Mouse (Mus musculus): Measurements from ENCODE around the gene Olfr527. TPM values are rescaled to one million over a fixed set of nuclear protein-coding genes. Genes with fewer than 3 reads are reported as not detected.

The Olfr527 gene
- polyA plus RNA-seq, 1 experiment, result not detected

DNA sequence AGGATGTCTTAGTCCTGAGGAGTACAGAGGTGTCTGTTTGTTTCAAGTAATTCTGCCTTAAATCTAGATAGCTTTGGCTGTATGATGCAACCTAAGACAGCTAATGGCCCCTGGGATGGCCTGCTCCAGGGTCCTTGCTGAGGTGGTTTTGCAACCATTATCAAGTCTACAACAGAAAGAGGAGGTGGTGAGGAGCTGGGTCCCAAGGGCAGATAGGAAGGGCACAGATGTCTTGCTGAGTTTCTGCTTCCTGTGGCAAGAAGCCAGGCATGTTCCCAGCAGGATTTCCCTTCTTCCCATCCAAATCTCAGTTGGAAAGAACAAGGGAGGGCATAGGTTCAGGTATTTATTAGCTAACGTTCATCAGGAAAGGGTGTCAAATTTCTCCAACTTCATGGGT is 42.4 kb downstream of the Olfr527 start, which contains the start of gene Olfr530:
Olfr530 (minus strand) TSS at position 101 of the 400 bp plus-strand sequence.
- no peak within 1 kb of the TSS for H3K4me3 ChIP-seq (replicated peaks)
- no peaks in the 10 kb centered on the region for H3K9me3 ChIP-seq
- H3K36me3 ChIP-seq (replicated peaks; ENCODE audit: low read length), result no peaks in the 10 kb centered on the region
- no peaks in the 10 kb centered on the region for H3K27me3 ChIP-seq (replicated peaks)
- TF ChIP-seq GATA1 (IDR thresholded peaks at IDR 0.05; ENCODE audit: borderline replicate concordance, low read length), result no peak
- no peak for TF ChIP-seq FLI1 (IDR thresholded peaks at IDR 0.05; ENCODE audit: low read length)
- no peaks in the 10 kb centered on the region for H3K4me1 ChIP-seq

DNA sequence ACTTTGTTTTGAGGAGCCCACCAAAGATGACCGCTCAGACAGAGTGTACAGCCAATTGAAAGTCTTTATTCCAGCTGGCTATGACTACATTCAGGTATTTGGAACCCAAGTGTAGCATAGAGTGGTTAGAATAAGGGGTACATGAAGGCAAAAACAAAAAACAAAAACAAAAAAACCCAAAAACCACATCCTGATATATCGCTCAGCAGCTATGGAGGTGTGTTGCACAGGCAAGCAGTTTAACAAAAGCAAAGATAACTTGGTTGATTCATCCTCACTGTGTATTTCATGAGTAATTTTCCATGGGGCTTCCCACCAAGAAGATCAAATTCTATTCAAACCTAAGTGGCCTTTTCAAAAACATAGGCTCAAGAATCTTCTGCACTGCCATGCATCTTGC is 43.1 kb downstream of the Olfr527 start:
- Histone ChIP-seq H3K4me3 (replicated peaks) (no peak overlapping the region), H3K36me3 (replicated peaks; ENCODE audit: low read length) (no peaks in the 10 kb centered on the region), H3K4me1 (no peaks in the 10 kb centered on the region), H3K27me3 (replicated peaks) (no peaks in the 10 kb centered on the region), H3K9me3 (no peaks in the 10 kb centered on the region)
- no peak for TF ChIP-seq GATA1 (IDR thresholded peaks at IDR 0.05; ENCODE audit: borderline replicate concordance, low read length)
- TF ChIP-seq FLI1 (IDR thresholded peaks at IDR 0.05; ENCODE audit: low read length), result no peak

Other genes with a start within 250 kb of the Olfr527 start
- not detected in 2 replicates for gene Prap1, start 240.6 kb upstream of the Olfr527 start, polyA plus RNA-seq (2012; ENCODE audit: insufficient read depth, low replicate concordance)
- 6.5 and 31.6 TPM in 2 replicates for gene Fuom, start 231.6 kb upstream of the Olfr527 start, polyA plus RNA-seq (2012; ENCODE audit: insufficient read depth, low replicate concordance)
- gene Paox, start 218.2 kb upstream of the Olfr527 start, polyA plus RNA-seq (2012; ENCODE audit: insufficient read depth, low replicate concordance), result 2.9 and 4.3 TPM in 2 replicates
- gene Echs1, start 217.5 kb upstream of the Olfr527 start, polyA plus RNA-seq (2012; ENCODE audit: insufficient read depth, low replicate concordance), result 5.5 TPM in 1 of 2 replicates, not detected in the other
- gene Mtg1, start 196.5 kb upstream of the Olfr527 start, polyA plus RNA-seq (2012; ENCODE audit: insufficient read depth, low replicate concordance), result 6.6 TPM in 1 of 2 replicates, not detected in the other
- gene Sprn, start 179.1 kb upstream of the Olfr527 start, polyA plus RNA-seq (2012; ENCODE audit: insufficient read depth, low replicate concordance), result not detected in 2 replicates
- not detected in 2 replicates for gene Olfr522, start 169.3 kb upstream of the Olfr527 start, polyA plus RNA-seq (2012; ENCODE audit: insufficient read depth, low replicate concordance)
- not detected in 2 replicates for gene Olfr523, start 160.8 kb upstream of the Olfr527 start, polyA plus RNA-seq (2012; ENCODE audit: insufficient read depth, low replicate concordance)
- gene Olfr524, start 128.1 kb upstream of the Olfr527 start, polyA plus RNA-seq (2012; ENCODE audit: insufficient read depth, low replicate concordance), result not detected in 2 replicates
- 0.15 TPM in 1 of 2 replicates, not detected in the other for gene Cd163l1, start 115.8 kb upstream of the Olfr527 start, polyA plus RNA-seq (2012; ENCODE audit: insufficient read depth, low replicate concordance)
- gene 5830411N06Rik, start 86.7 kb upstream of the Olfr527 start, polyA plus RNA-seq (2012; ENCODE audit: insufficient read depth, low replicate concordance), result not detected in 2 replicates
- not detected in 2 replicates for gene Olfr525, start 13.2 kb upstream of the Olfr527 start, polyA plus RNA-seq (2012; ENCODE audit: insufficient read depth, low replicate concordance)
- not detected in 2 replicates for gene Olfr60, start 27.7 kb downstream of the Olfr527 start, polyA plus RNA-seq (2012; ENCODE audit: insufficient read depth, low replicate concordance)
- not detected in 2 replicates for gene Olfr530, start 42.3 kb downstream of the Olfr527 start, polyA plus RNA-seq (2012; ENCODE audit: insufficient read depth, low replicate concordance)
- not detected in 2 replicates for gene Olfr531, start 68.9 kb downstream of the Olfr527 start, polyA plus RNA-seq (2012; ENCODE audit: insufficient read depth, low replicate concordance)
- gene Olfr532, start 87.6 kb downstream of the Olfr527 start, polyA plus RNA-seq (2012; ENCODE audit: insufficient read depth, low replicate concordance), result not detected in 2 replicates
- gene Olfr533, start 129.4 kb downstream of the Olfr527 start, polyA plus RNA-seq (2012; ENCODE audit: insufficient read depth, low replicate concordance), result not detected in 2 replicates
- gene Olfr535, start 150.2 kb downstream of the Olfr527 start, polyA plus RNA-seq (2012; ENCODE audit: insufficient read depth, low replicate concordance), result not detected in 2 replicates
- not detected in 2 replicates for gene Olfr536, start 173.4 kb downstream of the Olfr527 start, polyA plus RNA-seq (2012; ENCODE audit: insufficient read depth, low replicate concordance)
- not detected in 2 replicates for gene Olfr538, start 233.9 kb downstream of the Olfr527 start, polyA plus RNA-seq (2012; ENCODE audit: insufficient read depth, low replicate concordance)